Mouse (Mus musculus) heart, postnatal 0 days (tissue): Measurements from ENCODE around the gene Ndel1.

ENCODE experiments used
- CTCF ChIP-seq: IDR thresholded peaks from 2 replicates; pipeline ENCODE4 v1.5.1; 2016; ENCODE audit warnings: antibody characterized with exemption, control low read depth, low read depth
- EP300 ChIP-seq: IDR thresholded peaks from 2 replicates; pipeline ENCODE4 v1.6.1; 2016; ENCODE audit warnings: antibody characterized with exemption, low read depth

- TF ChIP-seq EP300, result no peak
- TF ChIP-seq CTCF, result no peak
Measured at GRCm38 (mm10) chr11:68897838-68898237, 26.2 kb upstream of the Ndel1 start.
